Mouse (Mus musculus): Measurements from ENCODE around the gene Olfr631.
"Not testable (repeated sequence)": the region's sequence is repeated elsewhere in the genome, so short reads cannot be mapped to it uniquely, and the experiment has no call there.

The Olfr631 gene

GRCm38 (mm10) chr7:103928525-103928924, at the start of gene Olfr631:
TSS of gene Olfr631 (plus strand) at chr7:103928825.
- DNase-seq (ENCODE audit: low read depth, low spot score): no peak

GRCm38 (mm10) chr7:103886152-103886551, 42.5 kb upstream of the Olfr631 start, which contains the start of gene Olfr66:
TSS of gene Olfr66 (minus strand) at chr7:103886252.
- DNase-seq (ENCODE audit: low read depth, low spot score): no peak

DNA sequence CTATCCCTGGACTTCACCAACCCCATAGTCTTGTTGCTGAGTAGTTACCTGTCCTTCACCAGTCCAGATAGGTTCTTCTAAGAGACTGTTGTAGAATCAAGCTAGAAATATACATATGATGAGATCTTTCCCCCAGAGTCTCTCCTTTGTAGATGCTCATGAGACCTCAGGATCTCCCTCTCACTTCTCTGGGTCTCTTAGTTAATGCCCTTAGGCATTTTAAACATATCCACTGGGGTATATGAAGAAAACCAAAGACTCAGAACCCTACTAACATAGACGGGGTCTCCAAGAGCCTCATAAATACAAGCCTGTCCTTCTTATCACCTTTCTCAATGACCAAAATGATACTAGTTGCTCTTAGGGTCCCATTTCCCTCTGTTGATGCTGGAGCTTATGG, 34.2 kb upstream of the Olfr631 start, which contains the start of gene Olfr64:
TSS of gene Olfr64 (minus strand) at position 101 of the 400 bp plus-strand sequence.
- no peak for DNase-seq (ENCODE audit: low read depth, low spot score)

GRCm38 (mm10) chr7:103903187-103903586, 25.4 kb upstream of the Olfr631 start, which contains the start of gene Olfr65:
TSS of gene Olfr65 (plus strand) at chr7:103903487.
- DNase-seq (ENCODE audit: low read depth, low spot score): no peak

DNA sequence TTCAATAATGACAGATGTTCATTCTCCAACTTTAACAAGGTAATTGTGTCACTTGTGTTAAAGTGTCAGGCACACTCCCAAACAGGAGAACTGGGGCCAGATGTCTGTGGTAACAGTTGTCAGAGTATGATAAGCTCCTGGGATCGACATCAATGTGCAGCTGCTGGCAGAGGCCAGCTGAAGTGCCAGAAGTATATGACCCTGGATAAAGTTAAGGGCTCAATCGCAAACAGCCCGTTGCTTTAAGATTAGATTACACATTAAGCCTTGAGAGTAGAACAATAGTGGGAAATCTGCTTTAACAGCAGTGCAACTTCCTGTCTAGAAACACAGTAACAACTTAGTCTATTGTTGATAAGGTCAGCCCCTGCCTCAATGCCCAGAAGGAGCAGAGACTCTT, 18.6 kb upstream of the Olfr631 start:
- no peak for DNase-seq (ENCODE audit: low read depth, low spot score)

GRCm38 (mm10) chr7:103912969-103913511, 15.6 kb upstream of the Olfr631 start:
- DNase-seq (ENCODE audit: low read depth, low spot score): no peak

DNA sequence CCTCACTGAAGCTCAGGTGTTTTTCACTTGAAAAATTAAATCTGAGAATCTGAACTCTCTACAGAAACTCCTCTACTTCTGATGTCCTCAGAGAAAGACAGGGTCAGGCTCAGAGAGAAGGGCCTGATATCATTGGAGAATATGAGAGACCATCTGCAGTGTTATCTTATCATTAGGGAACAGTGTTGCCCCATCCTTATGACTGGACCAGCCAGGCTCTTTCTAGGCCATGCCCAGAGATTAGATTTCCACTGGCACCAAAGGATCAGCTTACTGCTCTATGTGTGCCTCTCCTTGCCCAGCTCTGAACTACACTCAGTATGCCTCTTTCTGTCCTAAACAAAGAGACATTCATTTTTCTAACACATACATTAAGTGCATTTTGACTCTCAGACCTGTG, 13.3 kb upstream of the Olfr631 start:
- DNase-seq (ENCODE audit: low read depth, low spot score): no peak

GRCm38 (mm10) chr7:103934264-103934663, 5.6 kb downstream of the Olfr631 start, which contains the start of gene Olfr632:
TSS of gene Olfr632 (plus strand) at chr7:103934347.
- no peak for DNase-seq (ENCODE audit: low read depth, low spot score)

DNA sequence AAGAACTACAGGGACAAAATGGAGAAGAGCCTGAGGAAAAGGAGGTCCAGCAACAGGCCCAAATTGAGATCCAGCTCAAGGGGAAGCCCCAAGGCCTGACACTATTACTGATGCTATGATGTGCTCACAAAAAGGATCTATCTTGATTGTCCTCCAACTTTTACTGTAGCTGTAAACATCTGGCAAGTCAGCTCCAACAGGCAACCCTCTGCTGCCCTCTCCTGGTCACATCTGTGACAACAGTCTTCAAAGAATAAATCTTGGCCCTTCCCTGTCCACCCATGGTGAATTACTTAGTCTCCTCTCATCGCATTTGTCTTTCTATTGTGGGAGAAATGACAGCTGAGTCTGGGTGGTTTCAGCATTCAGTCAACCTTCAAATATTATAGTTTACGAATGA, 14.1 kb downstream of the Olfr631 start:
- DNase-seq (ENCODE audit: low read depth, low spot score): no peak

GRCm38 (mm10) chr7:103944137-103944536, 15.5 kb downstream of the Olfr631 start, which contains the start of gene Olfr633:
TSS of gene Olfr633 (plus strand) at chr7:103944437.
- DNase-seq (ENCODE audit: low read depth, low spot score): no peak

DNA sequence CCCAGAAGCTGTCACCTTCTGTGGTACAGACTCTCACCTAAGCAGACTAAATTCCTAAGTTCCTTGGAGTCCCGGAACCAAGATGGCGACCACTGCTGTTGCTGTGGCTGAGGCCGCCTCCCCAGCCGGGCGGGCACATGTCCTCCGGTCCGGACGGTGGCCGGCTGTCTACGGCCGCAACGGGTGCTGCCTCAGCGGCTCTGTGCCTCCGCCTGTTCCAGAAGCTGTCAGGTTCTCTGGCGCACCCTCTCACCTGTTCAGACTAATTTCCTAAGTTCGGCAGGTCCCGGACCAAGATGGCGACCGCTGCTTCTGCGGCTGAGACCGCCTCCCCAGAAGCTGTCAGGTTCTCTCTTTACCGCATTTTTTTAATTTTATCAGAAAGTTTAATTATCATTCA, 38.2 kb downstream of the Olfr631 start:
- DNase-seq (ENCODE audit: low read depth, low spot score): not testable (repeated sequence)

GRCm38 (mm10) chr7:103970852-103971251, 42.2 kb downstream of the Olfr631 start, which contains the start of gene Olfr635:
TSS of gene Olfr635 (plus strand) at chr7:103971152.
- DNase-seq (ENCODE audit: low read depth, low spot score): no peak

GRCm38 (mm10) chr7:103971782-103972181, 43.2 kb downstream of the Olfr631 start:
- no peak for DNase-seq (ENCODE audit: low read depth, low spot score)

Data from brain, embryonic 18.5 days (tissue).